Mouse (Mus musculus) adrenal gland, postnatal 36 days (tissue): ENCODE data around the gene Msx2. TPM values are rescaled to one million over a fixed set of nuclear protein-coding genes. Genes with fewer than 3 reads are reported as not detected.

Experiments used
- total RNA-seq, 2 experiments: library from RNA; stranded (reverse); gene quantifications; 2 replicates each; pipeline ENCODE4 v1.2.3; 2021

The Msx2 gene
- total RNA-seq, 2 experiments from 2014 or later = 0.30 to 0.53 TPM

Other genes starting within 250 kb of the Msx2 start
- gene Ror2, start 186.9 kb downstream of the Msx2 start, total RNA-seq = 1 to 10 TPM; 5.3 to 7.6 TPM
- 10 to 100 TPM; 55.0 to 81.5 TPM for gene Sptlc1, start 95.7 kb downstream of the Msx2 start, total RNA-seq